Mouse (Mus musculus) cortical plate, adult 2 months (tissue): ENCODE results near the gene Dcaf5. TPM values are rescaled to one million over a fixed set of nuclear protein-coding genes. Genes with fewer than 3 reads are reported as not detected.

Source experiments
- H3K27ac ChIP-seq: fragments of 200-500 bp; 2 replicates; pipeline ENCODE4 v1.5.1; 2012; ENCODE audit warnings: low read length, control low read depth, inconsistent platforms; ENCODE audit not compliant: insufficient read depth
- H3K4me1 ChIP-seq: fragments of 200-500 bp; 2 replicates; pipeline ENCODE4 v1.6.1; 2011; ENCODE audit warnings: low read length; ENCODE audit not compliant: control insufficient read depth, insufficient read depth
- H3K4me3 ChIP-seq: fragments of 200-500 bp; 2 replicates; pipeline ENCODE4 v1.5.1; 2011; ENCODE audit warnings: mild to moderate bottlenecking, low read length, control low read depth; ENCODE audit not compliant: insufficient read depth
- CTCF ChIP-seq: fragments of 200-500 bp; IDR thresholded peaks from 2 replicates; pipeline ENCODE4 v1.5.1; 2011; ENCODE audit warnings: mild to moderate bottlenecking, control low read depth, low read length; ENCODE audit not compliant: insufficient read depth; ENCODE audit errors: extremely low read depth
- POLR2A ChIP-seq: fragments of 200-500 bp; IDR thresholded peaks from 2 replicates; pipeline ENCODE4 v1.6.1; 2011; ENCODE audit warnings: mild to moderate bottlenecking, low read length, control low read depth; ENCODE audit not compliant: insufficient read depth; ENCODE audit errors: extremely low read depth
- polyA plus RNA-seq: library from polyadenylated mRNA; depleted of rRNA; stranded (reverse); fragments of >200 nt; gene quantifications from 2 replicates; pipeline ENCODE4 v1.2.3, GENCODE M21; 2012

Gene Dcaf5
- polyA plus RNA-seq, 1 experiment: 51.2 TPM

DNA sequence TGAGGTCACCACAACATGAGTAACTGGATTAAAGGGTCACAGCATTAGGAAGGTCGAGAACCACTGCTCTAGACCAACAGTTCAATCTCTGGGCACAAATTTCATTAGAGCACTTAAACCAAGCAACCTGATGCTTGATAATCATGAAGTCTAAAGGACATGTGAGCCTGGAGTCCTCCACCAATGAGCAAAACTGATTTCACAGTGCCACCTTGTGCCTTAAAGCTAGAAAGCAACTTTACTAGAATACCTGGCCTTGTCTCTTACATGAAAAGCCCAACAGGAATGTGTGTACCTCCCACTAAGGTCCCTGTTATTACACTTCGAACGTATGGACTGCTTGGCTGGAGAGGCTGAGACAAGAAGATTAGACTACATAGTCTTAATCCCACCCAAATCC is 47.0 kb downstream of the Dcaf5 start:
- Histone ChIP-seq H3K4me3 (no peak overlapping the region), H3K27ac (no peak overlapping the region), H3K4me1 (peaks cover 8% of the 10 kb centered on the region)
- TF ChIP-seq CTCF (peak; percentile 57; the same call in 1 of the 2 replicates), POLR2A (no peak)

DNA sequence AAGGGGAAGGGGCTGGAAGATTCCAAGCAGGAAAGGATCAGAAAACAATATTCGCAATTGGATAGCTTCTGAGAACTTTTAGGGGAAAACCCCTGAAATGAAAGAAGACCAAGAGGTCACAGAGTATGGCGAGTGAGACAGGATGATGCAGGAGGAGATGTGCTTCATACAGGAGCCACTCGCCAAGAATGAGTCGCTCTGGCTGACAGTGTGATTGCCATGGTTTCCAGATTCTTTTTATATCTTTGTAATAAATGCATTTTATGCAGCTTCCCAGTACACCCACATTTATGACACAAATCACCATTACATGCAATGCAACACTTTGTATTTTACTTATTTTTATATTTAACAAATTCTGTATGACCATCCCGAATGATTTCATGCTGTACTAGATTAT is 49.1 kb downstream of the Dcaf5 start:
- TF ChIP-seq CTCF (no peak), POLR2A (no peak)
- peaks cover 9% of the 10 kb centered on the region for H3K4me1 ChIP-seq
- H3K27ac ChIP-seq: 0 out of 2 replicates have a peak overlapping the region, but pooled peaks have one; percentile 32

DNA sequence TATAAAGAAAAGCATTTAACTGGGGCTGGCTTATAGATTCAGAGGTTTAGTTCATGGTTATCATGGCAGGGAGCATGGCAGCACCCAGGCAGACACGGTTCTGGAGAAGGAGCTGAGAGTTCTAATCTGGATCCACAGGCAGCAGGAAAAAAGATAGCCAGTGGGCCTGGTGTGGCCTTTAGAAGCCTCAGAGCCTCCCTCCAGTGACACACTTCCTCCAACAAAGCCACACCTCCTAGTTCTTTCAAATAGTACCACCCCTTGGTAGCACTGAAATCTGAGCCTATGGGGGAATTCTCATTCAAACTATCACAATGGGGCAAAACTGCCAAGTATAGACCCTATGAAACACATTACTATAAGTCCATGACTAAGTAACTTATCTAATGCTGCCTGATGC is 51.0 kb downstream of the Dcaf5 start:
- H3K4me3 ChIP-seq: no peak overlapping the region
- no peak overlapping the region for H3K27ac ChIP-seq
- peaks cover 9% of the 10 kb centered on the region for H3K4me1 ChIP-seq
- TF ChIP-seq POLR2A (no peak), CTCF (no peak)

More for the DNA sequence above, 49.1 kb downstream of the Dcaf5 start:
- no peak overlapping the region for H3K4me3 ChIP-seq

DNA sequence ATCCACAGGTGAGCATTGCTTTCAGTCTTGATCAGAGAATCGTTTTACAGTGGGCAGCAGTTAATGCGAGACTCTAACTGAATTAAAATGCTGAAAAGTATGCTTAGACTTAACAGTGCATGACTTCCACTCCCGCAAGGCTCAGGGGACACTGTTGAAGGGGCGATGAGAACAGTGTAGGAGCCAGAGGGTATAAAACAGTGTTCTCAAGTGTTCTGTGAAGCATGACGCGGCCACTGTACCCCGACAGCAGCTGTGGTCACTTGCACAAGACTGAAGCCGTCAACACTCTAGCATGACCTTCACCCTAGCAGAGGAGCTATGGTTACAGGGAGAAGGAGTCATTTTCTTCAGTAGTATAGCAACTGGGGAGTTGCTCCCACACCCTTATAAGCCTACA is 52.9 kb downstream of the Dcaf5 start:
- TF ChIP-seq CTCF: no peak
- TF ChIP-seq POLR2A: no peak
- peaks cover 12% of the 10 kb centered on the region for H3K4me1 ChIP-seq
- H3K4me3 ChIP-seq: no peak overlapping the region
- H3K27ac ChIP-seq: no peak overlapping the region

DNA sequence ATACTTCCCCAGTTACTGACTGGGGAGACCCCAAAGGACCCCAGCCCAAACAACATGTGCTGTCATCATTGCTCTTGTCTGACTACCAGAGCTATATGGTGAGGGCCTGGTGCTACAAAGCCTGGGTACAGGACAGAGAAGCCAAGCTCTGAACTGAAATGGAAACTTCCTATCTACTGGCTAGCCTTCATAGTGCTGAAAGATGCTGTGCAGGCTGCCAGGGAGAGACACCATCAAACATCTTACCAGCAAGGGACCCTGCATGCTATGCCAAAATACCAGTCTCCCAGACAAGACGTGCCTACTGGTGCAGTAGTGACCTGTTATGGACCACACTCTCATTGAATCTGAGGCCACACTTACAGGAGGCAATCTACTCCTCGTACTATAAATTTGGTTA is 53.6 kb downstream of the Dcaf5 start:
- no peak for TF ChIP-seq POLR2A
- Histone ChIP-seq H3K4me3 (no peak overlapping the region), H3K27ac (no peak overlapping the region), H3K4me1 (peaks cover 12% of the 10 kb centered on the region)

DNA sequence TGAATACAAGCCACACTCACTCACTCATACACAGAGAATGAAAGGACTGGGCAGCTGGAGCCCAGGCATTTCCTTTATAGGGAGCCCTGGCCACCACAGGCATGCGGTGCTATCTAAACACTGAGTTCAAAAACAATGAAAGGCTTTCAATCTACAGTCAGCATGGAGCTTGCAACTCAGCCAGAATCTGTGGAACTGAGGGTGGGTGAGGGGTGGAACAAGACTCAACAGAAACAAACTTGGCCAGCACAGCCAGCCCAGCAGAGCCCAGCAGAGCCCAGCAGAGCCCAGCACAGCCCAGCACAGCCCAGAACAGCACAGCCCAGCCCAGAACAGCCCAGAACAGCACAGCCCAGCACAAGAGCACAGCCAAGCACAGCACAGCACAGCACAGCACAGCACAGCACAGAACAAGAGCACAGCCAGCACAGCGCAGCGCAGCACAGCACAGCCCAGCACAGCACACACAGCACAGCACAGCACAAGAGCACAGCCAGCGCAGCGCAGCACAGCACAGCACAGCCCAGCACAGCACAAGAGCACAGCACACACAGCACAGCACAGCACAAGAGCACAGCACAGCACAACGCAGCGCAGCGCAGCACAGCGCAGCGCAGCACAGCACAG is 56.5 kb downstream of the Dcaf5 start:
- TF ChIP-seq POLR2A (no peak), CTCF (no peak)
- Histone ChIP-seq H3K27ac (peak overlapping the region; percentile 97), H3K4me1 (peaks cover 7% of the 10 kb centered on the region), H3K4me3 (no peak overlapping the region)

DNA sequence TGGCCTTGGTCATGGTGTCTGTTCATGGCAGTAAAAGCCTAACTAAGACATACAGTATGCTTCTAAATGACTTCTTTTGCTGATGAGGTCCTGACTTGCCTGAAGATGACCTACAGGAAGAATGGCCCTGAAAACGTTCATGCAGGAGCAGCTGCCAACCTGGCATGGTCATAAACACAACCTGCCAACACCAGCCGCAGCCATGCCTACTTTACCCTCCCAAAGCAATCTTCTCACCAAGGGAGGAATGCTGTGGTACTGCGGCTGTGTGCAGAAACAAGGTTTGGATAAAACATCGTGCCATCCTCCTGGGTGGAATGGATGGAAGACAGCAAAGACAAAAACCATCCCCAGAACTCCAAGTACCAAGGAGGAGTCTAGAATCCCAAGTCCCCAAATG is 57.0 kb downstream of the Dcaf5 start:
- peak overlapping the region; percentile 52; the same call in 1 of the 2 replicates for H3K27ac ChIP-seq
- TF ChIP-seq CTCF (no peak), POLR2A (no peak)

DNA sequence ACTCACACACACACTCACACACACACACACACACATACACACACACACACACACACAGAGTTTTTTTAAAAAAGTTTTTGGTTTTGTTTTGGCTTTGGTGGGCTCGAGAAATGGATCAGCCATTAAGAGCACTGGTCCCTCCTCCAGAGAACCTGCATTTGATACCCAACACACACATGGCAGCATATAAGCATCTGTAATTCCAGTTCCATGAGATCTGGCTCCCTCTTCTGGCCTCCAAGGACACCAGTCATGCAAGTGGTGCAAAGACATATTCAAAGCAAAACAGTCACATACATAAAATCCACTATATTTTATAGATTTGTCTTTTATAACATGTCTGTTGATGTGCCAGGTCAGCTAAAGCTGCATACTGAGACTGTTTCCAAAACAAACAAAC is 58.8 kb downstream of the Dcaf5 start:
- peak; percentile 75 for TF ChIP-seq CTCF
- no peak for TF ChIP-seq POLR2A
- Histone ChIP-seq H3K4me3 (no peak overlapping the region), H3K4me1 (peaks cover 3% of the 10 kb centered on the region), H3K27ac (no peak overlapping the region)

More for the DNA sequence above, 57.0 kb downstream of the Dcaf5 start:
- H3K4me3 ChIP-seq: no peak overlapping the region
- H3K4me1 ChIP-seq: peaks cover 4% of the 10 kb centered on the region

DNA sequence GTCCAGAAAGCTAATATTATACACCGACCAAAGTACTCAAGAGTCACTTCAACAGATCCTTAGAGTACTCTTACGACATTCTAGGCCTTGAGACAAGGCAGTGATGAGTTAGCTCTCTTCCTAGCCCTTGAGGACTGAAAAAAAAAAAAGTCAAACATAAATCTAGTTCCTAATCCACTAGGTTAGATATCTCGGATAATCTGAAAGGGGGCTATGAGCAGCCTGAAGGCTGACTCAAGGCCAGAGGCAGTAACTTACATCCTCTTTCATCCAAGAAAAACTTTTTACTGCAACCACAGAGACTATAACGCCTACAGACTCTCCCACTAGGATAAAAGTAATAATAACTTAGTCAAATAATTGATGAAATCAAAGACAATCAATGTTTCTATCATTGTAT is 60.7 kb downstream of the Dcaf5 start:
- Histone ChIP-seq H3K4me1 (peaks cover 3% of the 10 kb centered on the region), H3K4me3 (no peak overlapping the region), H3K27ac (no peak overlapping the region)
- TF ChIP-seq CTCF (no peak), POLR2A (no peak)

DNA sequence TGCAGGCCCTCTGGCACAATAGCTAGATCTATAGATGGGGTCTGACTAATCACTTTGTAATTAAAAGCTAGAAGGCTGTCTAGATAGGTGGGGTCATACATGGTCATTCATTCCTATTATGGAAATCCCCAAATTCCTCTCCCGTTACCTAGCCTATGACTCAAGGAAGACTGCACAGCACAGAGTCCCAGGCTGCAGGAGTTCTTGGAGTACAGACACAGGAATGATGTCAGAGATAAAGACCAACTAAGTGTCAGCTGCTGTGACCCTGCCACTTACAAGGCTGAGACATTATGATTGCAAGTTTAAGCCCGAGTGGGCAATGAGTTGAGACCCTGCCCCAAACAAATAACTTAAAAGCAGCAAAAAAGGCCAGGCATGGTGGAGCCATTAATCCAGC is 61.7 kb downstream of the Dcaf5 start:
- Histone ChIP-seq H3K4me3 (no peak overlapping the region), H3K27ac (no peak overlapping the region), H3K4me1 (no peaks in the 10 kb centered on the region)
- TF ChIP-seq POLR2A: no peak
- no peak for TF ChIP-seq CTCF
